Mouse (Mus musculus) stomach, embryonic 15.5 days (tissue): ENCODE measurements around the gene Mapkap1. TPM values are rescaled to one million over a fixed set of nuclear protein-coding genes. Genes with fewer than 3 reads are reported as not detected.

Source experiments
- ATAC-seq: fragments of 200-750 bp; cut with Nextera tagmentation; 2 replicates; pipeline ENCODE4 v1.8.0; 2017; ENCODE audit warnings: low read depth, moderate number of reproducible peaks, moderate TSS enrichment; ENCODE audit not compliant: insufficient read depth, low FRiP score
- H3K27ac ChIP-seq: fragments of 300-500 bp; sonication (generic); 2 replicates; pipeline ENCODE4 v1.5.1; 2015; ENCODE audit warnings: mild to moderate bottlenecking, inconsistent platforms
- H3K27me3 ChIP-seq: fragments of 300-500 bp; sonication (generic); replicated peaks from 2 replicates; pipeline ENCODE4 v1.6.1; 2015; ENCODE audit warnings: inconsistent platforms
- H3K36me3 ChIP-seq: fragments of 300-500 bp; sonication (generic); 2 replicates; pipeline ENCODE4 v1.6.1; 2015; ENCODE audit warnings: inconsistent platforms
- H3K4me1 ChIP-seq: fragments of 300-500 bp; sonication (generic); 2 replicates; pipeline ENCODE4 v1.6.1; 2015; ENCODE audit warnings: inconsistent platforms
- H3K4me2 ChIP-seq: fragments of 300-500 bp; sonication (generic); 2 replicates; pipeline ENCODE4 v1.6.1; 2015; ENCODE audit warnings: mild to moderate bottlenecking, inconsistent platforms
- H3K4me3 ChIP-seq: fragments of 300-500 bp; sonication (generic); replicated peaks from 2 replicates; pipeline ENCODE4 v1.5.1; 2015; ENCODE audit warnings: inconsistent platforms
- H3K9ac ChIP-seq: fragments of 300-500 bp; sonication (generic); 2 replicates; pipeline ENCODE4 v1.6.1; 2015; ENCODE audit warnings: inconsistent platforms
- H3K9me3 ChIP-seq: fragments of 300-500 bp; sonication (generic); 2 replicates; pipeline ENCODE4 v1.6.1; 2016; ENCODE audit warnings: inconsistent platforms
- WGBS: fragments of 180-500 bp; shearing (Covaris S2); methylation state at CpG from one replicate; pipeline ENCODE4 v1.1.7; 2015; 5-methylcytosine and 5-hydroxymethylcytosine counted together
- polyA plus RNA-seq: library from polyadenylated mRNA; unstranded; fragments of >200 nt; fragmentation: Nextera tagmentation; extraction: Ambion mirVana; gene quantifications from 2 replicates; pipeline ENCODE4 v1.2.1, GENCODE M21; 2015

The Mapkap1 gene
- polyA plus RNA-seq, 1 experiment from 2014 or later: 89.9 TPM

DNA sequence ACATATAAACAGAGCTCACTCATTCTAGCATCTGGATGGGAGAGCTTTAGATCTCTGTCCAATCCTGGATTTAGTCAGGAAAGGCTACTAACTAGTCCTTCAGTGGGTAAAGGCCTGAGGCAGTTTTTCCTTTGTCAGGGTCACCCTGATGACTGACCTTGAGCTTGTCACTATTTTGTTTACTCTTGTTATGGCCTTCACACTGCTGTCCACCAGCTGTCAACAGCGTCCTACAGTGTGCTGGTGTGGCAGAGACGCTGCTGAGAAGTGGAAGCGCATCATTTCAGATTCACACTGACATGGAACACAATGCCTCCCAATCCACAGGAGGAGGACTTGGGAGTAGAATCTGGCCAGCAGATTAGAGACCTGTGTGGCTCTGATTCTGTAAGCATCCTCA, 130.8 kb downstream of the Mapkap1 start:
- 79% methylated on average over 3 of the region's 3 CpGs for WGBS
- no peaks in the 10 kb centered on the region for H3K9me3 ChIP-seq
- no peak overlapping the region for H3K4me2 ChIP-seq
- H3K27ac ChIP-seq: no peak overlapping the region
- no peaks in the 10 kb centered on the region for H3K36me3 ChIP-seq
- H3K9ac ChIP-seq: no peak overlapping the region
- H3K4me3 ChIP-seq: no peak overlapping the region
- ATAC-seq: no peak
- H3K4me1 ChIP-seq: 0 out of 2 replicates have a peak, but pooled peaks cover 3% of the 10 kb centered on the region
- no peaks in the 10 kb centered on the region for H3K27me3 ChIP-seq

DNA sequence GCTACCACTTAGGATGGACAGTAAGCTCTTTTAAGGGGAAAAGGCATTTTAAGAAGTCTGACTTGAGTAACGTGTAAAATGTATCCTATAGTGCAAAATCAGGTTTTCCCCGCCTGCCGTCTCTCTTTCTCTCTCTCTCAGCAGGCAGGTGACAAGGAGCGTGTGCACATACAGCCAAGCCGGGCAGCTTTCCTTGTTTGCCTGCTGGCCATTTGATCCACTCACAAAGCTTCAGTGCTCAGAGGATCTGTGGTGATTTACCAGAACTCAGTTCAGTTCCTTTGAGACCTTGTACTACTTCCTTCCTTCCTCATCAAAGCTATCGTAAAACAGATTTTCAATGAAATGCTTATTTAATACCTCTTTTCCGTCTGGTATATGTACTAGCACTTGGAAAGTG, 137.0 kb downstream of the Mapkap1 start:
- H3K4me3 ChIP-seq: no peak overlapping the region
- no peaks in the 10 kb centered on the region for H3K9me3 ChIP-seq
- no peaks in the 10 kb centered on the region for H3K36me3 ChIP-seq
- no peaks in the 10 kb centered on the region for H3K27me3 ChIP-seq
- no peak overlapping the region for H3K4me2 ChIP-seq
- no peaks in the 10 kb centered on the region for H3K4me1 ChIP-seq
- no peak overlapping the region for H3K27ac ChIP-seq
- no peak overlapping the region for H3K9ac ChIP-seq
- WGBS: 70% methylated on average over 7 of the region's 7 CpGs
- no peak for ATAC-seq

DNA sequence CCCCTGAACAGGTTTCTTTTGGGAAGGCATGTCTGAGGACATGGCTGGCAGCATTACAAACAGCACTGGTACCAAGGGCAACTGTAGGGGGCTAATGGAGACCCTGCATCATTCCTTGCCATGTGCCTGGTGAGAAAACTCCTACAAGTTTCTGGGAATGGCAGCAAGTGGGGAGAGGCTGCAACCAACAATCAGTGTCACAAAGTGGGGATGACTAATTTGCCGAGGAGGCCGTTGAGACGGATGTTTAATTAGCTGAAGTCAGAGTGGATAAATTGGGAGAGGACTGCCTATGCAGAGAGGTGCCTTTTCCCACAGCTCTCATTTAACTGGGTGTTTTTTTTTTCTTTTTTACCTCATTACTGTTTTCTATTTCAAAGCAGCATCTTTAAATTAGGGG, 137.4 kb downstream of the Mapkap1 start:
- Histone ChIP-seq H3K4me2 (no peak overlapping the region), H3K9ac (no peak overlapping the region), H3K27ac (no peak overlapping the region), H3K4me1 (no peaks in the 10 kb centered on the region), H3K4me3 (no peak overlapping the region), H3K27me3 (no peaks in the 10 kb centered on the region), H3K36me3 (no peaks in the 10 kb centered on the region), H3K9me3 (no peaks in the 10 kb centered on the region)
- 49% methylated on average over 3 of the region's 3 CpGs for WGBS
- no peak for ATAC-seq

DNA sequence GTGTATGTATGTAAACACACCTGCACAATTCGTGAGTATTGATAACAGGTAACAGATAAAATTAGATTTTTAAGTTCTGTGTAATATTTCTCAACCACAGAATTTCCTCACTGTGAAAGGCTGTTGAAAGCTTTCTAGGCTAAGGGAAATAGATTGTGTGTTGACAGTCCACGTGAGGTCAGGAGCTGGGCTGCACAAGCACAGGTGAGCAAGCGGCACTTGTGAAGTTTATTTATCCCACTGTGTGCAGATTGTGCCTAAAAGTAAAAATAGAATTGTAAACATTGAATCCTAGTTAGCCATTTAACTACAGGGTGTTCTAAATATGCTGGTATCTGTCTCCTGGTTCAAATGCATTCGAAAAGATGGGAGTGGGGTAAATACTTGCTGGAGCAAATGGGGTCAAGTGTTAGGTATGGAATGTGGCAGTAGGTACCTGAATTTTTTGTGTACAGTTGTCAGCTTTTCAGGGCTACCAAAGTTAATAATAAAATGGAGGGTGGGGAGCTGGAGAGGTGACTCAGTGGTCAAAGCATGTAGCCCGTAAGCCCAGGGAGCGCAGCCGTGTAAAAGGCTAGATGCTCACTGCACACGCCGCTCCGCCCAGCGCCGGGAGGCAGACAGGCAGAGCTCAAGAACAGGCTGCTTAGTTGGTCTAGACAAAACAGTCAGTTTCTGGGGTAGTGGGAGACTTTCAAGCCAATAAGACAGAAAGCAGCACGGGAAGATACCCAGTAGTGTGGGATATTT, 138.2 kb downstream of the Mapkap1 start:
- 78% methylated on average over 13 of the region's 13 CpGs for WGBS
- H3K9me3 ChIP-seq: no peaks in the 10 kb centered on the region
- ATAC-seq: peak; percentile 27; the same call in 1 of the 2 replicates
- peaks cover 6% of the 10 kb centered on the region; the same call in 1 of the 2 replicates for H3K4me1 ChIP-seq
- no peaks in the 10 kb centered on the region for H3K36me3 ChIP-seq
- no peak overlapping the region for H3K4me2 ChIP-seq
- no peak overlapping the region for H3K4me3 ChIP-seq
- no peak overlapping the region for H3K9ac ChIP-seq
- H3K27me3 ChIP-seq: no peaks in the 10 kb centered on the region
- no peak overlapping the region for H3K27ac ChIP-seq

DNA sequence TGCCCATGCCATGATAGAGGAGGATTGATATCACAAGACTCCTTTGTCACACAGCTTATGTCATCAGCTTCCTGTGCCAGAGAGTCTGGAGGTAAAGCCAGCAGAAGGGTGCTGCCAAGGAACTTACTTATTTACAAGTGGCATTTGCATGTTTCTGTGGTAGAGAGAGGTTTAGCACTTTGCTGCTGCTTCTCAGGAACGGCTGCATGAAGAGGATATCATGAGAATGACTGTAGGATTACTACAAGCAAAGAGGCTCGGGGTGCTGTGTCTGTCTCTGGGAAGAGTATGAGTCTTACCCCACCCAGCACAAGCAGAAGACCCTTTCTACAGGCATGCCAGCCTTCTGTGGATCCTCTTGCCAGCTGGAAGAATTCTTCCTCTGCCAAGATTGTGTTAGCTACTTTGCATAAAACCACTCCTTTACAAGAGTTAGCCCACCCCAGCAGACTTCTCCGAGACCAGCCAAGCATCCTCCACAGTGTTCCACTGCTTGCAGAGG, 139.7 kb downstream of the Mapkap1 start:
- WGBS: 77% methylated on average over 3 of the region's 3 CpGs
- no peak overlapping the region for H3K27ac ChIP-seq
- peaks cover 7% of the 10 kb centered on the region; the same call in 1 of the 2 replicates for H3K4me1 ChIP-seq
- H3K9me3 ChIP-seq: no peaks in the 10 kb centered on the region
- no peaks in the 10 kb centered on the region for H3K36me3 ChIP-seq
- H3K4me3 ChIP-seq: no peak overlapping the region
- no peak for ATAC-seq
- no peaks in the 10 kb centered on the region for H3K27me3 ChIP-seq
- H3K4me2 ChIP-seq: no peak overlapping the region
- no peak overlapping the region for H3K9ac ChIP-seq

DNA sequence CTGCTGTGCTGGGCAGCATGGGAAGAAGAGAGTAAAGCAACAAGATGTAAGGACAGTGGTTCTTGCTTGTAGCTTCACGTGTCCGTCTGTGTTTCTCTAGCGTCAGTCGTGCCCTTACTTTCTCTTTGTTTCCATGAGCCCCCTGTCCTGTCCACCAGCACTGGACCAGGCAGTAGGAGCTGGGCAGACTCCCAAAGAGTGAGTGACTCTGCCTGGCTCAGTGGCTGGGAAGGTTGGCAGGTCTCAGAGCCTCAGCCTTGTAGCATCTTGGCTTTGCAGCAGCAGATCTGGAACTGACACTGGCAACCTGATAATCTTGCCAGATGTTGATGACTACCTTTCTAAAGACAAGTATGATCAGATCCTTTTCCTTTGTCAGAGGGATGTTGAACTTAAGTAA, 140.9 kb downstream of the Mapkap1 start:
- H3K9me3 ChIP-seq: no peaks in the 10 kb centered on the region
- WGBS: 88% methylated on average over 4 of the region's 4 CpGs
- no peaks in the 10 kb centered on the region for H3K27me3 ChIP-seq
- H3K4me1 ChIP-seq: peaks cover 13% of the 10 kb centered on the region
- no peak overlapping the region for H3K9ac ChIP-seq
- no peaks in the 10 kb centered on the region for H3K36me3 ChIP-seq
- no peak overlapping the region for H3K4me2 ChIP-seq
- ATAC-seq: no peak
- no peak overlapping the region for H3K27ac ChIP-seq
- H3K4me3 ChIP-seq: no peak overlapping the region

DNA sequence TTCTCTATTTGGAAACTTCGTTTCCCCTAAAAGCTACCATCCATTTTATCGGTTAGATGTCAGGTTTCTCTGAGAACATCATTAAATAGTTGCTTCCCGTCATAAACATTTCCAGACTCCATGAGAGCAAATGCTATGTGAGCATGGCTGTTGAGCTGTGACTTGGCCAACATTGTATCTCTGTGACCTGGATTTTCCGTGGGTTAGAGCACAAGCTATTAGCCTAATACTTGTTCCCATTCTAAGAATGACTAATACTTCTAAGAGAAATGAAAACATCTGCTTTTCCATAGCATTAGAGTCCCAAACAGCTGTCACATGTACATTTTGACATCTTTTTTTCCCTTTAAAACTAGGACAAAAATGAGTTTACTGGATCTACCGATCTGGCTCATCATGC, 142.4 kb downstream of the Mapkap1 start:
- H3K4me3 ChIP-seq: no peak overlapping the region
- H3K4me1 ChIP-seq: peaks cover 22% of the 10 kb centered on the region
- no peak overlapping the region for H3K9ac ChIP-seq
- no peak overlapping the region for H3K4me2 ChIP-seq
- no peaks in the 10 kb centered on the region for H3K9me3 ChIP-seq
- WGBS: 50% methylated on average over 5 of the region's 5 CpGs
- ATAC-seq: no peak
- no peaks in the 10 kb centered on the region for H3K27me3 ChIP-seq
- H3K36me3 ChIP-seq: no peaks in the 10 kb centered on the region
- peak overlapping the region; percentile 77 for H3K27ac ChIP-seq

DNA sequence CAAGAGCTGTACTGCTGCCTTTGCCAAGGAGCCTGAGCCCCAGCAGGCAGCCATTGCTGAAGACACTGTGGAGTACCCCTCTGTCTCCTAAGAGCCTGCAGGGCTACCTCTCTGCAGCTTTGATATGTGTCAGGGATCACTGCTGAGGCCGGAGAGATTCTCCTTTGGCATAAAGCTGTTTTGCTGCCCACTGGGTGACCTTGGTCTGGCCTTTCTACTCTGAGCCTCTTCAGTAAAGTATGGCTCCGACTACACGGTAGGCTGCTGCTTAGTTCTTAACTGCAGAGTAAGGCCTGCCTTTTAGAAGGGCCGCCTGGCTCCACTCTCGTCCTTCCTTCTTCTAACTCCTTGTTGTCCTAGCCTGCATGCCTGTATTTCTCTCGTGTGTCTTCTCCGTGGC, 142.9 kb downstream of the Mapkap1 start:
- 68% methylated on average over 7 of the region's 7 CpGs for WGBS
- no peak for ATAC-seq
- Histone ChIP-seq H3K27me3 (no peaks in the 10 kb centered on the region), H3K4me1 (peaks cover 22% of the 10 kb centered on the region), H3K4me2 (no peak overlapping the region), H3K9ac (no peak overlapping the region), H3K36me3 (no peaks in the 10 kb centered on the region), H3K4me3 (no peak overlapping the region), H3K9me3 (no peaks in the 10 kb centered on the region), H3K27ac (peak overlapping the region; percentile 77)

DNA sequence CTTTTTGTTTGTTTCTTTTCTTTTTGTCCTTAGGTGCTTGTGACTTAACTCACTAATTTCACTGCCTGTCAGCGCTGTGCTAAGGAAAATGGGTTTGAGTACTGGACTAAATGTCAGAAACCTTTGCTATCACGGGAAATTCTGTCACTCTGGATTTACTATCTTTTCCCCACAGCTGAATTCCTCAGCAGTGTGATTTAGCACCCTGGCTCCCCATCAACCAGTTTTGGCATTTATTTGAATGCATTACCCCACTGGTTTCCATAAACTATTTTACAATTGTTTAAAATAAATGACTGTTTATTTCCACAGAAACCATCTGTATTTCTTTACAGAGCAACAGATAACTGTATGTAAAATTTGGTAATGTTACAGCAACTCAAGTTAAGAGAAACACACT, 146.2 kb downstream of the Mapkap1 start:
- Histone ChIP-seq H3K9me3 (no peaks in the 10 kb centered on the region), H3K9ac (no peak overlapping the region), H3K27ac (no peak overlapping the region; the same call in 1 of the 2 replicates), H3K4me3 (no peak overlapping the region), H3K27me3 (no peaks in the 10 kb centered on the region), H3K4me2 (no peak overlapping the region), H3K36me3 (no peaks in the 10 kb centered on the region), H3K4me1 (peaks cover 22% of the 10 kb centered on the region)
- 47% methylated on average over 2 of the region's 2 CpGs for WGBS
- no peak for ATAC-seq

DNA sequence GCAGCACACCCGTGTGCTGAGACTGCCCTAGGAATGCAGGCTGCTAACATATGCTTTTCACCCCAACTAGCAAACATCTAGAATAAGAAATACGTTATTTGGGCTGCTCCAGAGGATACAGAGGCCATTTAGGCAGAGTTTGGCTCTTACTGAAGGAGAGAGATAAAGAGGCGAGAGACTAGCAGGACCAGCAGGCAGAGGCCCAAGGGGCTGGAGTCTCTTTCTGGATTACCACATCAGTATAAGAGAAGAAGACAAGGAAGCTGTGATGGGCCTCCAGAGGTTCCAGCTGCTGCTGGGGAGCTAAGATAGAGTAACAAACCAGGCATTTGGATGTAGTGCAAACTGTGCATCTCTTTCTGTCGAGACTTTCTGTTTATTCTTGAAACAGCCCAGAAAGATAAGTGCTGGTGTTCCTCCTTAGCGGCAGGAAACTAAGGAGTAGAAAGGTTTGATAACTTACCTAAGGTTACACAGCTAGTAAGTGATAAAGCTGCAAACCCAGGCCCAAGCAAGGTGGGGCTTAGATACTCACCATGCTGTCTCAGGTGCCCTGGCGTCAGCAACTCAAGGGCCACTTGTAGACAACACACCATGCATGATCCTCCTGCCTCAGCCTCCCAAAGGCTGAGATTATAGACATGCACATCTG, 147.1 kb downstream of the Mapkap1 start:
- no peak overlapping the region for H3K4me3 ChIP-seq
- no peak for ATAC-seq
- 48% methylated on average over 6 of the region's 6 CpGs for WGBS
- H3K36me3 ChIP-seq: no peaks in the 10 kb centered on the region
- H3K9me3 ChIP-seq: no peaks in the 10 kb centered on the region
- H3K4me1 ChIP-seq: peaks cover 22% of the 10 kb centered on the region
- no peaks in the 10 kb centered on the region for H3K27me3 ChIP-seq
- H3K9ac ChIP-seq: no peak overlapping the region
- peak overlapping the region; percentile 58 for H3K27ac ChIP-seq
- no peak overlapping the region for H3K4me2 ChIP-seq

DNA sequence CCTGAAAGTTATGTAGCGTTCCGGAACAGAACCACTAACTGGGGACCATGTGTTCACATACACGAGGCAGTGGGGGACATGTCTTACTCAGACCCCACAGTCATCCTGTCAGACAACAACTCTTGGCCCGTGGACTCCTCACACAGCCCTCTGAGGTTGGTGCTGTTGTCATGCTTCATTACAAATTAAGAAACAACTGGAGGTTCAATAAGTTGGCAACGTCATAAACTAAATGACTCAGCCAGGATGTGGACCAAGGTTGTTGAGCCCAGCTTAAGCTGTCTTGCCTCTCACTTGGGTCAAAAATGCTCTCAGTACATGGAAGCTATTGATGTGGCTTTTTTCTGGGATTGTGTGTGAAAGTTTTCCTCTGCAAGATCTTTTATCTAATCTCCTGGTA, 153.6 kb downstream of the Mapkap1 start:
- Histone ChIP-seq H3K4me1 (no peaks in the 10 kb centered on the region; the same call in 1 of the 2 replicates), H3K27ac (no peak overlapping the region), H3K4me3 (no peak overlapping the region), H3K9me3 (no peaks in the 10 kb centered on the region), H3K9ac (no peak overlapping the region), H3K36me3 (no peaks in the 10 kb centered on the region), H3K27me3 (no peaks in the 10 kb centered on the region), H3K4me2 (no peak overlapping the region)
- WGBS: 83% methylated on average over 5 of the region's 5 CpGs
- no peak for ATAC-seq

DNA sequence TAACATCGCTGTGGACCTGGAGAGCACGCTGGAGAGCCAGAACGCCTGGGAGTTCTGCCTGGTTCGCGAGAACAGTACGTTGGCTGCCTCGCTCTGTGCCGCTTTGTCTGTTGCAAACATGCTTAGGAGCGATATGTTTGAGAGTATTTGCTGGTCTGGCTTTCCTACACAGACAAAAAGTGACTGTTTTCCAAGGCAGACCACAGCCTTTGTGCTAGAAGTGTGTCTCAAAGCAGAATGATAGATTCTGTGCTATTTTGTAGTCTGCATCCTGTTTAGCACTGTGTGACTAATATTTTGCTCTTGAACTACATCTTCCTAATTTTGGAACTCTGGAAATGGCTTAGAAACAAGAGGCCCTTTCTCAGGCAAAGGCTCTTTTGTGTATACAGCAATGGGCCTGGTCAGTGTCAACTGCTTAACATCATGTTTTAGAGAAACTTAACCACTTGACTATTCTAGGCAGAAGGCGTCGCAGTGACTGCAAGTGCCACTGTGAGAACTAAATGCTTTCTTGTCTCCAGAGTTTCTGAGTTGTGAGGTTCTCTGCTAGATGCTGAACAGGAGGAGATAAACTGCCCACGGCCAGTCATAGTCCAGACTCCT, 156.6 kb downstream of the Mapkap1 start:
- 49% methylated on average over 12 of the region's 12 CpGs for WGBS
- H3K4me1 ChIP-seq: peaks cover 3% of the 10 kb centered on the region; the same call in 1 of the 2 replicates
- H3K27ac ChIP-seq: peak overlapping the region; percentile 65

More for the DNA sequence above, 156.6 kb downstream of the Mapkap1 start:
- no peaks in the 10 kb centered on the region for H3K27me3 ChIP-seq
- no peak overlapping the region for H3K4me3 ChIP-seq
- no peak overlapping the region for H3K9ac ChIP-seq
- peak; percentile 63; the same call in 1 of the 2 replicates for ATAC-seq
- H3K36me3 ChIP-seq: no peaks in the 10 kb centered on the region
- H3K4me2 ChIP-seq: no peak overlapping the region
- H3K9me3 ChIP-seq: no peaks in the 10 kb centered on the region
